Mouse (Mus musculus): ENCODE data around the gene Ptprc.

The Ptprc gene

DNA sequence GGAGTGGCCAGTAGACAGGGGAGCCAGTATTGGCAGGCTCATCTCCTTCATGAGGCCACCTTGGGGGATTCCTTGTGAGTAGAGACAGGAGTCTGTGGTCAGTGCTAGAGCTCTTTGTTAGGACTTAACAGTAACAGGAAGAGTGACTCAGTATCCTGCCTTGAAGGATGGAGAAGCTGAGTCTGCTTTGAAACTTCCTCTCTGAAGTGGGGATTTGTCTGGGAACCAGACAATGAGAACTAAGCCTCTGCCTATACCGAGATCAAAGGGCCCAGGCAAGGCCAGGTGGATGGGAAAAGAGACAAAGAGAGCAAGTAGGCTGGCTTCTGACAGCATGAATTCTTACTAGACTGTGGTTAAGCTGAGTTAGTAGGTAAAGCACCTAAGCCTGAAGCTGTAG lies 136.3 kb downstream of the Ptprc start:
- DNase-seq (ENCODE audit: low spot score): no peak

GRCm38 (mm10) chr1:138037484-138037883 lies 138.0 kb downstream of the Ptprc start:
- DNase-seq (ENCODE audit: low spot score): no peak

GRCm38 (mm10) chr1:138029649-138030048 lies 145.9 kb downstream of the Ptprc start:
- no peak for DNase-seq (ENCODE audit: low spot score)

DNA sequence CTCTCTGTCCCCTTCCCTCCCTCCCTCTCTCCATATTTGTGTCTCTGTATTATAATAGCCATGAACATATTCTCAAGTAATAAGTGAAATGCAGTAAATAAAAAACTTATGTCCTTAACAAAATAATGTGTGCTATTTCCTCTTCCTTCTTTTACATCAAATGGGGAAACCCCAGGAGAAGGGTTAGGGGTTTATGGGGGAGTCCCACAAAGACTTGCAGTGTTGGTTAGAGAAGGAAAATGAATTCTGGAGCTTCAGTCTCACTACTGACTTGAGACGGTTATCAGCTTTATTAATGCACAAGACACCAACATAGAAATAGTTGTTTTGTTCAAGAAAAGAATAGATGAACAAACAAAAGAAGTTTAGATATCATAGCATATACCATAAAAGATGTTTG lies 150.2 kb downstream of the Ptprc start:
- DNase-seq (ENCODE audit: low spot score): no peak

DNA sequence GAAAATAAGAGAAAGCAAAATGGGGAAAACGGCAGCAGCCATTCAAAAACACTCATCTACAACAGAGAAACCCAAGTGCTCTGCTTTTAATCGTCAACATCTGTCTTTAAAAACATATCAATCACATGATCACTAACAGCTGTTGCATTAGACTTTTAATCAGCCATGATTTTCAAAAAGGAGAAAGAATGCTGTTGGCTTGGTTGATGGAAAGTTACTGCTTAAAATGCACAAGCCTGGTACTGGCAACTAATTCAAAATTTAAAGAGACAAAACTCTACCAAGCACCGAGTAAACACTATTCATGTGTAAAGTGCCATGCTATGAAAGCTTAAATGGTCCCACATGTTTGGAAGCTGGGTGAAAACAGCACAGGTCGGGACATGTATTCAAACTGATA lies 151.9 kb downstream of the Ptprc start:
- no peak for DNase-seq (ENCODE audit: low spot score)

DNA sequence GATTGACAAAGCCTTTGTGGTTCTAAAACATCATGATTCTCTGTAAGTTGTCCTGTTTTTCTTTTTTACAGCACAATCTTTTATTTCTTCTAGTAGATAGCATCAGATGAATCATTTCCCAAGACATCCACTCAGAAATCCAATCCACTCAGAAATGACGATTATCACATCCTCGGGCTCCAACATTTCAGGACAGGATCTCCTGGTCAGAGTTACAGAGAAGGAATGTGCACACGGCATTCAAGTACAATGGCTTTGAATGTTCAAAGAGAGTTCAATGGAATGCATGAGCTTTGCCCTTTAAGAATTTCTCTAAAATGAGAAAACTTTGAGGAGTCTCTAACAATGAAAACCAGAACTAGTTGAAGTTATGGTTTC lies 152.6 kb downstream of the Ptprc start:
- no peak for DNase-seq (ENCODE audit: low spot score)

DNA sequence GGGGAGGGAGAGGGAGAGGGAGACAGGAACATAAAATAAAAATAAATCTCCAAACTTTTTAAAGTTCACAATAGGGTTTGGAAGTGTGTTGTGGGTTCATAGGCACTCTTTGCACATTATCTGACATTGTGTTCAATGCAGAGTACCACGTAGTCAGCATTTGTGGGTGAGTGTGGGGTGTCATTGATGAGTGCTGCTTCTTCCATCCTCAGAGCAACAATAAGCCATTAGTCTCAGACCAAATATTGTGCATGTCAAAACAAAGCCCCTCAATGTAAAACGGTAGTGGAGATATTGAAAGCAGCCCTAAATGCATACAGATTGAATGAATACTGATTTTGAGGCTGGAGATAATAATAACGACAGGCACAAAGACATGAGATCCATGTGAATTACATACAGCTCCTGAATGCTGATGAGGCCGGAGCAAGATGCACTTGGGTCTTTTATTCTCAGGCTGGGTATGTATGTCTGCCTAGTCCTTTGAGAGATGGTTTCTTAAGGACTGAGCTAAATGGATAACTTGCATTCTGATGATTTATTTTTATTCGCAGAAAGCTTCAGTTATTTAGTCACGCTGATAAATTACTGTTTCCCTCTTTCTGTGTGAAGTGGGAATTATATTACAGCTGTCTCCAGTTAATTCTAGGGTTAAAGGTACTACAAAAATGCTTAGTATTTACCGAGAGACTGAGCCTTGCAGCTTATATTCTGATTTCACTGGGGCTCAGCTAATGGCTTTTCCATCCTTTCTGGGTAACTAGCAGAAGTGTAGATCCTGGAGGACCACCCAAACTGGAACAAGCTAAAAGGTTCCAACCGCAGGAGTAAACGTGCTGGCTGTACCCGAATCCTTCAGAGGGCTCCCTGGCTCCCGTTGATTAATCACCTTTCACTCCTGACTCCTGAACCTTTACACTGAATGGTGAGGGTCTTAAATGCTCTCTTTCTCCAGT lies 153.3 kb downstream of the Ptprc start:
- no peak for DNase-seq (ENCODE audit: low spot score)

All from urinary bladder, postnatal 10 days (tissue).